Comparison of ENCODE assay signal across 17 mouse cellular contexts in the genomic region with DNA sequence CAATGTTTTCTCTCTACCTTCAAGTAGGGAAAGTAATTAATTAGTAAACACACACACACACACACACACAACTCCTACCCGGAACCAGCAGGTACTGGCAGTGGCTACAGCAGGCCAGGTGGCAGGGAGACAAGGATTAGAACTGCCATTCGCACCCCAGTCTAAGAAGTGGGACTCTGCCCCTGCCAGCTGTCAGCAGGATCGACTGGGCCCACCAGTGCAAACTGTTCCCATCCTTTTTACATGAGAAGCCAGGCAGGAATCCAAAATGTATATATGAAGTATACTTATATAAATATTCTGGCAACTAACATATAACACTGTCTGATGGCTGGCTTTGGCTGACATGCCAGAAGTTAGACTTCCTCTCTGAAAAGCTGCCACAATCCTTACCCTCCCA.
A peak's percentile ranks its signal among the peaks of the same experiment; 100 is the strongest.
DNase-seq lines count a peak whose midpoint lies in the region; ATAC-seq and TF ChIP-seq lines count a peak whose summit lies in the region.
"Had no signal": no experiment of that assay in that cellular context is flagged by ENCODE, and none has a peak within 500 bp of the region (broad histone marks: within the 10 kb centered on the region; RNA-seq: fewer than 3 reads in every experiment).

No protein-coding gene starts in this region.

- no peak for TF ChIP-seq CTCF in thymus, adult 2 months (IDR thresholded peaks at IDR 0.05; ENCODE audit: borderline replicate concordance, control insufficient read depth, extremely low read depth, insufficient read depth, low read length, poor library complexity)

- no peak for ATAC-seq in cerebellum, adult (ENCODE audit: insufficient number of reproducible peaks, low FRiP score, low TSS enrichment)
- ATAC-seq in lung, embryonic 15.5 days (ENCODE audit: borderline replicate concordance, extremely low read depth, low FRiP score, low TSS enrichment) = peak; percentile 41; the same call in 1 of the 2 replicates
- ATAC-seq: inflammation-experienced regulatory T-cells, adult 6 months; liver, postnatal 0 days; Patski had no signal

- no peak overlapping the region for H3K9ac ChIP-seq in lung, embryonic 15.5 days
- H3K9ac ChIP-seq: embryonic facial prominence, embryonic 13.5 days; limb, embryonic 15.5 days; liver, postnatal 0 days had no signal

- no peaks in the 10 kb centered on the region for H3K27me3 ChIP-seq in lung, embryonic 15.5 days
- no peaks in the 10 kb centered on the region for H3K27me3 ChIP-seq in thymus, adult 2 months (ENCODE audit: control insufficient read depth, insufficient read depth, low read length)
- H3K27me3 ChIP-seq: limb, embryonic 15.5 days; Patski had no signal

- H3K4me2 ChIP-seq in lung, embryonic 15.5 days = no peak overlapping the region
- H3K4me2 ChIP-seq: embryonic facial prominence, embryonic 13.5 days; limb, embryonic 15.5 days had no signal

- DNase-seq in cerebellum, adult 9-11 months = peak; percentile 54
- no peak for DNase-seq in lung, postnatal 14 days
- peak; percentile 53 to 75 for DNase-seq in cerebellum, postnatal 10 days
- peak; percentile 58 to 66 for DNase-seq in right cerebral cortex, postnatal 10 days (ENCODE audit: low spot score in 2 of 2)
- DNase-seq in thymus, adult 2 months = no peak
- no peak for DNase-seq in T-cell, adult 2 months (ENCODE audit: low spot score)
- DNase-seq: heart, adult 11 months; liver, postnatal 0 days; retina, postnatal 1 day had no signal

- WGBS in lung, embryonic 15.5 days = 47% methylated on average over 3 of the region's 3 CpGs
- WGBS in thymus, adult 2 months = 90% methylated on average over 3 of the region's 3 CpGs

- TF ChIP-seq POLR2A in thymus, adult 2 months (IDR thresholded peaks at IDR 0.05; ENCODE audit: control insufficient read depth, extremely low read depth, insufficient read depth, low read length, poor library complexity) = no peak

- H3K36me3 ChIP-seq in lung, embryonic 15.5 days = no peaks in the 10 kb centered on the region
- no peaks in the 10 kb centered on the region for H3K36me3 ChIP-seq in thymus, adult 2 months (ENCODE audit: control insufficient read depth, insufficient read depth, low read length)
- H3K36me3 ChIP-seq: embryonic facial prominence, embryonic 13.5 days; hindbrain, embryonic 10.5 days had no signal

- no peaks in the 10 kb centered on the region for H3K9me3 ChIP-seq in lung, embryonic 15.5 days
- H3K9me3 ChIP-seq: embryonic facial prominence, embryonic 13.5 days; hindbrain, embryonic 10.5 days; limb, embryonic 15.5 days had no signal

- H3K27ac ChIP-seq in lung, embryonic 15.5 days = peak overlapping the region; percentile 46
- no peak overlapping the region for H3K27ac ChIP-seq in thymus, adult 2 months (ENCODE audit: control insufficient read depth, insufficient read depth, low read length)
- H3K27ac ChIP-seq: hindbrain, embryonic 10.5 days; limb, embryonic 15.5 days had no signal

- H3K4me3 ChIP-seq in lung, embryonic 15.5 days = no peak overlapping the region
- no peak overlapping the region for H3K4me3 ChIP-seq in thymus, adult 2 months (ENCODE audit: control insufficient read depth, insufficient read depth, low read length)
- H3K4me3 ChIP-seq: embryonic facial prominence, embryonic 13.5 days; hindbrain, embryonic 10.5 days; left cerebral cortex, adult 2 months; limb, embryonic 15.5 days had no signal

- peaks cover 38% of the 10 kb centered on the region for H3K4me1 ChIP-seq in lung, embryonic 15.5 days
- no peaks in the 10 kb centered on the region for H3K4me1 ChIP-seq in thymus, adult 2 months (replicated peaks; ENCODE audit: control insufficient read depth, insufficient read depth, low read length)

Comparison
In these comparisons a context has a peak if more than half of its experiments do, and no peak if none do; other contexts are left out.
1. DNase-seq: peak in cerebellum, adult 9-11 months (single experiment), cerebellum, postnatal 10 days (2 of 2) and right cerebral cortex, postnatal 10 days (2 of 2); none in lung, postnatal 14 days (single experiment), thymus, adult 2 months (single experiment) and T-cell, adult 2 months (single experiment).